Mouse (Mus musculus): ENCODE data around the gene Accs. TPM values are rescaled to one million over a fixed set of nuclear protein-coding genes. Genes with fewer than 3 reads are reported as not detected.
A peak's percentile ranks its signal among the peaks of the same experiment; 100 is the strongest.

The Accs gene
- total and polyA plus RNA-seq, 3 experiments, result 4.1 to 10.7 (median 4.5) TPM

GRCm38 (mm10) chr2:93886013-93886794, 36.5 kb upstream of the Accs start:
- no peak overlapping the region for H3K27ac ChIP-seq
- no peak overlapping the region for H3K9ac ChIP-seq (ENCODE audit: low read depth, low read length)
- intact Hi-C loops (cut with DNase I), result no loop called here
- H3K27me3 ChIP-seq (ENCODE audit: control insufficient read depth, insufficient read depth, low read length), result no peaks in the 10 kb centered on the region
- DNase-seq, result no peak
- no peak overlapping the region for H3K4me3 ChIP-seq
- no peaks in the 10 kb centered on the region for H3K79me2 ChIP-seq (replicated peaks; ENCODE audit: control insufficient read depth, insufficient read depth, low read length)
- no peaks in the 10 kb centered on the region for H3K36me3 ChIP-seq (ENCODE audit: control insufficient read depth, insufficient read depth, low read length)
- 46% methylated on average over 10 of the region's 10 CpGs for WGBS
- H3K4me1 ChIP-seq (ENCODE audit: control insufficient read depth, insufficient read depth, low read length), result no peaks in the 10 kb centered on the region; the same call in 1 of the 2 replicates
- TF ChIP-seq CTCF (IDR thresholded peaks at IDR 0.05), result no peak
- no peak for TF ChIP-seq POLR2A (IDR thresholded peaks at IDR 0.05; ENCODE audit: insufficient read depth, low read depth, low read length)

- Histone ChIP-seq H3K27ac (no peak overlapping the region), H3K9ac (ENCODE audit: low read depth, low read length) (no peak overlapping the region), H3K27me3 (ENCODE audit: control insufficient read depth, insufficient read depth, low read length) (no peaks in the 10 kb centered on the region), H3K4me3 (no peak overlapping the region), H3K36me3 (ENCODE audit: control insufficient read depth, insufficient read depth, low read length) (no peaks in the 10 kb centered on the region), H3K4me1 (ENCODE audit: control insufficient read depth, insufficient read depth, low read length) (peaks cover 1% of the 10 kb centered on the region), H3K79me2 (replicated peaks; ENCODE audit: control insufficient read depth, insufficient read depth, low read length) (no peaks in the 10 kb centered on the region)
- intact Hi-C loops (cut with DNase I), result no loop called here
- DNase-seq, result no peak
- WGBS, result 61% methylated on average over 5 of the region's 5 CpGs
- TF ChIP-seq EP300 (IDR thresholded peaks at IDR 0.05; ENCODE audit: insufficient read depth, low read depth, low read length) (no peak), CTCF (IDR thresholded peaks at IDR 0.05) (peak; percentile 59), POLR2A (IDR thresholded peaks at IDR 0.05; ENCODE audit: insufficient read depth, low read depth, low read length) (no peak)
Measured at GRCm38 (mm10) chr2:93883066-93883465, 33.3 kb upstream of the Accs start.

GRCm38 (mm10) chr2:93881640-93882367, 32.1 kb upstream of the Accs start:
- H3K4me1 ChIP-seq (ENCODE audit: control insufficient read depth, insufficient read depth, low read length), result peaks cover 1% of the 10 kb centered on the region
- H3K79me2 ChIP-seq (replicated peaks; ENCODE audit: control insufficient read depth, insufficient read depth, low read length), result no peaks in the 10 kb centered on the region
- no peak for TF ChIP-seq POLR2A (IDR thresholded peaks at IDR 0.05; ENCODE audit: insufficient read depth, low read depth, low read length)
- no peak for TF ChIP-seq EP300 (IDR thresholded peaks at IDR 0.05; ENCODE audit: insufficient read depth, low read depth, low read length)
- no peak for TF ChIP-seq CTCF (IDR thresholded peaks at IDR 0.05)
- 82% methylated on average over 9 of the region's 9 CpGs for WGBS
- no peak overlapping the region for H3K9ac ChIP-seq (ENCODE audit: low read depth, low read length)
- H3K27me3 ChIP-seq (ENCODE audit: control insufficient read depth, insufficient read depth, low read length), result no peaks in the 10 kb centered on the region
- H3K36me3 ChIP-seq (ENCODE audit: control insufficient read depth, insufficient read depth, low read length), result no peaks in the 10 kb centered on the region
- no peak for DNase-seq
- intact Hi-C loops (cut with DNase I), result no loop called here
- no peak overlapping the region for H3K27ac ChIP-seq
- no peak overlapping the region for H3K4me3 ChIP-seq

- Histone ChIP-seq H3K27ac (no peak overlapping the region), H3K27me3 (ENCODE audit: control insufficient read depth, insufficient read depth, low read length) (no peaks in the 10 kb centered on the region), H3K4me1 (ENCODE audit: control insufficient read depth, insufficient read depth, low read length) (peaks cover 1% of the 10 kb centered on the region), H3K9ac (ENCODE audit: low read depth, low read length) (no peak overlapping the region), H3K4me3 (no peak overlapping the region), H3K36me3 (ENCODE audit: control insufficient read depth, insufficient read depth, low read length) (no peaks in the 10 kb centered on the region), H3K79me2 (replicated peaks; ENCODE audit: control insufficient read depth, insufficient read depth, low read length) (no peaks in the 10 kb centered on the region)
- TF ChIP-seq EP300 (IDR thresholded peaks at IDR 0.05; ENCODE audit: insufficient read depth, low read depth, low read length), result no peak
- TF ChIP-seq CTCF (IDR thresholded peaks at IDR 0.05), result no peak
- TF ChIP-seq POLR2A (IDR thresholded peaks at IDR 0.05; ENCODE audit: insufficient read depth, low read depth, low read length), result no peak
- WGBS, result 42% methylated on average over 3 of the region's 3 CpGs
- DNase-seq, result no peak
- intact Hi-C loops (cut with DNase I), result no loop called here
Measured at GRCm38 (mm10) chr2:93880981-93881380, 31.2 kb upstream of the Accs start.

- H3K27me3 ChIP-seq (ENCODE audit: control insufficient read depth, insufficient read depth, low read length), result no peaks in the 10 kb centered on the region
- H3K27ac ChIP-seq, result no peak overlapping the region
- H3K4me1 ChIP-seq (ENCODE audit: control insufficient read depth, insufficient read depth, low read length), result peaks cover 1% of the 10 kb centered on the region
- H3K4me3 ChIP-seq, result no peak overlapping the region
- H3K36me3 ChIP-seq (ENCODE audit: control insufficient read depth, insufficient read depth, low read length), result no peaks in the 10 kb centered on the region
- H3K79me2 ChIP-seq (replicated peaks; ENCODE audit: control insufficient read depth, insufficient read depth, low read length), result no peaks in the 10 kb centered on the region
- no peak for TF ChIP-seq EP300 (IDR thresholded peaks at IDR 0.05; ENCODE audit: insufficient read depth, low read depth, low read length)
- no peak for TF ChIP-seq CTCF (IDR thresholded peaks at IDR 0.05)
- TF ChIP-seq POLR2A (IDR thresholded peaks at IDR 0.05; ENCODE audit: insufficient read depth, low read depth, low read length), result no peak
- no peak overlapping the region for H3K9ac ChIP-seq (ENCODE audit: low read depth, low read length)
- DNase-seq, result peak in 1 of 2 experiments; percentile 14
- intact Hi-C loops (cut with DNase I), result no loop called here
- 62% methylated on average over 8 of the region's 8 CpGs for WGBS
Measured at GRCm38 (mm10) chr2:93880450-93880849, 30.7 kb upstream of the Accs start.

- DNase-seq, result peak in 1 of 2 experiments; percentile 50
- H3K9ac ChIP-seq (ENCODE audit: low read depth, low read length), result no peak overlapping the region
- H3K4me1 ChIP-seq (ENCODE audit: control insufficient read depth, insufficient read depth, low read length), result peaks cover 1% of the 10 kb centered on the region
- no peak overlapping the region for H3K27ac ChIP-seq
- TF ChIP-seq POLR2A (IDR thresholded peaks at IDR 0.05; ENCODE audit: insufficient read depth, low read depth, low read length), result no peak
- TF ChIP-seq CTCF (IDR thresholded peaks at IDR 0.05), result no peak
- no peak for TF ChIP-seq EP300 (IDR thresholded peaks at IDR 0.05; ENCODE audit: insufficient read depth, low read depth, low read length)
- H3K27me3 ChIP-seq (ENCODE audit: control insufficient read depth, insufficient read depth, low read length), result no peaks in the 10 kb centered on the region
- WGBS, result 23% methylated on average over 5 of the region's 5 CpGs
- H3K79me2 ChIP-seq (replicated peaks; ENCODE audit: control insufficient read depth, insufficient read depth, low read length), result no peaks in the 10 kb centered on the region
- no peaks in the 10 kb centered on the region for H3K36me3 ChIP-seq (ENCODE audit: control insufficient read depth, insufficient read depth, low read length)
- no peak overlapping the region for H3K4me3 ChIP-seq
- intact Hi-C loops (cut with DNase I), result no loop called here
Measured at GRCm38 (mm10) chr2:93877005-93877404, 27.3 kb upstream of the Accs start.
